In genomic region chr10:61475594-61476439, GRCm38 (mm10) we compare ENCODE assay signal across 8 mouse cellular contexts. TPM values are rescaled to one million over a fixed set of nuclear protein-coding genes. Genes with fewer than 3 reads are reported as not detected.
DNase-seq lines count a peak whose midpoint lies in the region; ATAC-seq lines count a peak whose summit lies in the region.

Gene Lrrc20, plus strand, starts transcription at chr10:61475801.

- WGBS in hindbrain, embryonic 12.5 days: under 1% methylated on average over 70 of the region's 70 CpGs

- peak; percentile 98 for ATAC-seq in hindbrain, embryonic 12.5 days (ENCODE audit: low FRiP score)

- peak within 1 kb of the TSS; percentile 98 for H3K4me2 ChIP-seq in hindbrain, embryonic 12.5 days (replicated peaks)

- no peaks in the 10 kb centered on the region for H3K27me3 ChIP-seq in hindbrain, embryonic 12.5 days

- H3K4me3 ChIP-seq in hindbrain, embryonic 12.5 days: peak within 1 kb of the TSS; percentile 71

- H3K36me3 ChIP-seq in hindbrain, embryonic 12.5 days: no peaks in the 10 kb centered on the region

- DNase-seq in NIH3T3 (ENCODE audit: low read depth): peak; percentile 98
- peak; percentile 96 to 97 for DNase-seq in cerebellum, postnatal 10 days
- DNase-seq in frontal cortex, postnatal 10 days (ENCODE audit: low spot score in 2 of 2): peak; percentile 90 to 92
- peak; percentile 87 to 96 for DNase-seq in layer of hippocampus, postnatal 14 days (ENCODE audit: low spot score in 2 of 2)
- peak; percentile 91 for DNase-seq in lung, postnatal 14 days
- DNase-seq in retina, adult 2 months (ENCODE audit: low read depth, low spot score): peak; percentile 75
- peak; percentile 93 to 96 for DNase-seq in thymus, postnatal 36 days

- H3K4me1 ChIP-seq in hindbrain, embryonic 12.5 days: peaks cover 14% of the 10 kb centered on the region

- no peaks in the 10 kb centered on the region for H3K9me3 ChIP-seq in hindbrain, embryonic 12.5 days (replicated peaks)

- peak within 1 kb of the TSS; percentile 86 for H3K27ac ChIP-seq in hindbrain, embryonic 12.5 days

- peak within 1 kb of the TSS; percentile 80 for H3K9ac ChIP-seq in hindbrain, embryonic 12.5 days

RNA-seq across cellular contexts. Expression of gene Lrrc20, which starts in this region (rescaled TPM):
- 12.5 and 13.5 TPM in 2 replicates for polyA plus RNA-seq in hindbrain, embryonic 12.5 days (2016; fragmentation: Nextera tagmentation; extraction: Ambion mirVana)
- 10 to 100 TPM; 18.7 to 21.6 TPM for total RNA-seq in layer of hippocampus, postnatal 14 days (2021)

Comparison
In these comparisons a context has a peak if more than half of its experiments do, and no peak if none do; other contexts are left out.
1. Peak in every context shown above with its lines: DNase-seq, ATAC-seq, H3K4me3 ChIP-seq and H3K27ac ChIP-seq.